ENCODE assay signal across 8 mouse cellular contexts in genomic region chr10:8973934-8974333, GRCm38 (mm10).
DNase-seq lines count a peak whose midpoint lies in the region; ATAC-seq and TF ChIP-seq lines count a peak whose summit lies in the region.

No protein-coding gene starts in this region.

- WGBS in heart, embryonic 16.5 days = 35% methylated on average over 1 of the region's 1 CpGs

- H3K4me1 ChIP-seq in heart, embryonic 16.5 days (ENCODE audit: control insufficient read depth, insufficient read depth, low read length) = peaks cover 12% of the 10 kb centered on the region
- peaks cover 2% of the 10 kb centered on the region; the same call in 1 of the 2 replicates for H3K4me1 ChIP-seq in cortical plate, adult 2 months (ENCODE audit: control insufficient read depth, insufficient read depth, low read length)

- no peak for TF ChIP-seq POLR2A in cortical plate, adult 2 months (IDR thresholded peaks at IDR 0.05; ENCODE audit: extremely low read depth, insufficient read depth, low read length)

- peak; percentile 33; the same call in 1 of the 2 replicates for TF ChIP-seq CTCF in cortical plate, adult 2 months (IDR thresholded peaks at IDR 0.05; ENCODE audit: extremely low read depth, insufficient read depth, low read length)

- H3K9ac ChIP-seq in heart, embryonic 16.5 days (ENCODE audit: low read length) = no peak overlapping the region

- H3K4me2 ChIP-seq in heart, embryonic 16.5 days (ENCODE audit: low read depth, low read length) = no peak overlapping the region

- no peak for DNase-seq in heart, adult 9 months (ENCODE audit: low spot score in 2 of 2)
- DNase-seq in CD4-positive, CD25-positive, alpha-beta regulatory T cell, adult 2 months (ENCODE audit: low read depth, low spot score) = peak; percentile 69
- peak; percentile 45 for DNase-seq in lung, postnatal 25 days (ENCODE audit: low spot score)
- DNase-seq in left cerebral cortex, adult 8-10 months (ENCODE audit: low spot score in 2 of 2) = no peak
- no peak for DNase-seq in ovary, postnatal 14 days (ENCODE audit: low spot score)
- DNase-seq in cerebellum, adult 8-10 months = no peak

- H3K27me3 ChIP-seq in heart, embryonic 16.5 days (ENCODE audit: control insufficient read depth, insufficient read depth, low read length) = no peaks in the 10 kb centered on the region

- peak; percentile 61 for ATAC-seq in heart, embryonic 16.5 days (replicated peaks; ENCODE audit: extremely low read depth, insufficient read depth, low FRiP score)

- H3K9me3 ChIP-seq in heart, embryonic 16.5 days (replicated peaks; ENCODE audit: control insufficient read depth, low read length) = no peaks in the 10 kb centered on the region

- H3K36me3 ChIP-seq in heart, embryonic 16.5 days (ENCODE audit: control insufficient read depth, insufficient read depth) = no peaks in the 10 kb centered on the region

- H3K27ac ChIP-seq in heart, embryonic 16.5 days (ENCODE audit: low read length) = no peak overlapping the region
- no peak overlapping the region for H3K27ac ChIP-seq in cortical plate, adult 2 months (ENCODE audit: insufficient read depth, low read length)

- H3K4me3 ChIP-seq in heart, embryonic 16.5 days (ENCODE audit: low read length) = no peak overlapping the region
- H3K4me3 ChIP-seq in cortical plate, adult 2 months (ENCODE audit: insufficient read depth, low read length) = no peak overlapping the region

Comparison
In these comparisons a context has a peak if more than half of its experiments do, and no peak if none do; other contexts are left out.
1. DNase-seq: peak in CD4-positive, CD25-positive, alpha-beta regulatory T cell, adult 2 months (single experiment) and lung, postnatal 25 days (single experiment); none in heart, adult 9 months (0 of 2), left cerebral cortex, adult 8-10 months (0 of 2), ovary, postnatal 14 days (single experiment) and cerebellum, adult 8-10 months (single experiment).